Mouse (Mus musculus) hindbrain, embryonic 14.5 days (tissue): Measurements from ENCODE around the gene Prrc2b. TPM values are rescaled to one million over a fixed set of nuclear protein-coding genes. Genes with fewer than 3 reads are reported as not detected.

ENCODE experiments used
- ATAC-seq: fragments of 200-750 bp; cut with Nextera tagmentation; 2 replicates; pipeline ENCODE4 v1.8.0; 2017; ENCODE audit warnings: moderate number of reproducible peaks, mild to moderate bottlenecking, moderate TSS enrichment, moderate library complexity; ENCODE audit not compliant: low FRiP score
- DNase-seq: peaks from one replicate; pipeline ENCODE4 v3.0.0-alpha.2; 2015; ENCODE audit warnings: low spot score
- H3K27ac ChIP-seq: fragments of 300-500 bp; sonication (generic); 2 replicates; pipeline ENCODE4 v1.5.1; 2014; ENCODE audit warnings: mild to moderate bottlenecking, moderate library complexity
- H3K27me3 ChIP-seq: fragments of 300-500 bp; sonication (generic); 2 replicates; pipeline ENCODE4 v1.6.1; 2014; ENCODE audit warnings: mild to moderate bottlenecking, low read length, mixed read lengths; ENCODE audit not compliant: control insufficient read depth, insufficient read depth
- H3K36me3 ChIP-seq: fragments of 300-500 bp; sonication (generic); replicated peaks from 2 replicates; pipeline ENCODE4 v1.6.1; 2014; ENCODE audit not compliant: control insufficient read depth, insufficient read depth
- H3K4me1 ChIP-seq: fragments of 300-500 bp; sonication (generic); replicated peaks from 2 replicates; pipeline ENCODE4 v1.6.1; 2014; ENCODE audit warnings: antibody characterized with exemption, low read length, mixed read lengths; ENCODE audit not compliant: control insufficient read depth, insufficient read depth
- H3K4me2 ChIP-seq: fragments of 300-500 bp; sonication (generic); replicated peaks from 2 replicates; pipeline ENCODE4 v1.6.1; 2014; ENCODE audit warnings: mild to moderate bottlenecking, moderate library complexity
- H3K4me3 ChIP-seq: fragments of 300-500 bp; sonication (generic); replicated peaks from 2 replicates; pipeline ENCODE4 v1.5.1; 2014; ENCODE audit warnings: mild to moderate bottlenecking, low read length
- H3K9ac ChIP-seq: fragments of 300-500 bp; sonication (generic); 2 replicates; pipeline ENCODE4 v1.6.1; 2014
- H3K9me3 ChIP-seq: fragments of 300-500 bp; sonication (generic); 2 replicates; pipeline ENCODE4 v1.6.1; 2016; ENCODE audit warnings: low read length; ENCODE audit not compliant: control insufficient read depth
- WGBS: fragments of 180-500 bp; shearing (Covaris S2); extraction: QIAGEN DNeasy Blood & Tissue Kit; methylation state at CpG from one replicate; pipeline ENCODE4 v1.1.7; 2014; 5-methylcytosine and 5-hydroxymethylcytosine counted together
- polyA plus RNA-seq: library from polyadenylated mRNA; unstranded; fragments of >200 nt; fragmentation: Nextera tagmentation; extraction: Ambion mirVana; gene quantifications from 2 replicates; pipeline ENCODE4 v1.2.1, GENCODE M21; 2014

Prrc2b gene
- polyA plus RNA-seq, 1 experiment from 2014 or later = 119 TPM

GRCm38 (mm10) chr2:32201527-32201926 is 50.6 kb downstream of the Prrc2b start:
- Histone ChIP-seq H3K27me3 (no peaks in the 10 kb centered on the region), H3K4me3 (no peak overlapping the region), H3K9me3 (no peaks in the 10 kb centered on the region), H3K36me3 (peaks cover 100% of the 10 kb centered on the region), H3K4me1 (no peaks in the 10 kb centered on the region), H3K4me2 (no peak overlapping the region), H3K9ac (no peak overlapping the region), H3K27ac (0 out of 2 replicates have a peak overlapping the region, but pooled peaks have one; percentile 54)
- peak; percentile 62 for DNase-seq
- WGBS = 53% methylated on average over 7 of the region's 7 CpGs
- peak; percentile 76; the same call in 1 of the 2 replicates for ATAC-seq

- Histone ChIP-seq H3K4me3 (no peak overlapping the region), H3K27ac (no peak overlapping the region), H3K4me1 (no peaks in the 10 kb centered on the region), H3K27me3 (no peaks in the 10 kb centered on the region), H3K9ac (no peak overlapping the region), H3K4me2 (no peak overlapping the region), H3K9me3 (no peaks in the 10 kb centered on the region), H3K36me3 (peaks cover 100% of the 10 kb centered on the region)
- DNase-seq = no peak
- 94% methylated on average over 13 of the region's 13 CpGs for WGBS
- ATAC-seq = no peak
These were observed 53.0 kb downstream of the Prrc2b start for GRCm38 (mm10) chr2:32203853-32204252.

GRCm38 (mm10) chr2:32207682-32208081 is 56.8 kb downstream of the Prrc2b start:
- Histone ChIP-seq H3K9me3 (no peaks in the 10 kb centered on the region), H3K4me3 (no peak overlapping the region), H3K27ac (no peak overlapping the region), H3K36me3 (peaks cover 100% of the 10 kb centered on the region), H3K27me3 (no peaks in the 10 kb centered on the region), H3K4me2 (no peak overlapping the region), H3K9ac (no peak overlapping the region), H3K4me1 (no peaks in the 10 kb centered on the region)
- WGBS = 88% methylated on average over 1 of the region's 1 CpGs
- no peak for ATAC-seq
- DNase-seq = no peak

DNA sequence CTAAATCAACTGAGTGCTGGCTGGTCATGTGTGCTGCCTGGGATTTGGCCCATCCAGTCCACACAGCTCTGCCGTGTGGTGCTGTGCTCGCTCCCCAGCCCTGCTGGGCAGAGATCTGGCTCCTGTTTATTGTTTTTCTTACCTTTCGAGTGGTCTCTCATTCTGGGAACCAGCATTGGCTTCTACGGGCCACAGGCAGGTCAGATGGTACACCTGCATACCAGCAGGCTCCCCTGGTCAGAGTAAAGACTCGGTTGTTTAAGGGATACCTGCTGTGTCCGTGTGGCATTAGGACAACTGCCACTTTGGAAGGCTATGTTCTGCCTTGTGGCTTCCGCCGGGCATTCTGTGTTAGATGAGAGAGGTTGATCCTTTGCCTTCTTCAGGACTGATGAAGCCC is 60.8 kb downstream of the Prrc2b start:
- no peak overlapping the region for H3K27ac ChIP-seq

DNA sequence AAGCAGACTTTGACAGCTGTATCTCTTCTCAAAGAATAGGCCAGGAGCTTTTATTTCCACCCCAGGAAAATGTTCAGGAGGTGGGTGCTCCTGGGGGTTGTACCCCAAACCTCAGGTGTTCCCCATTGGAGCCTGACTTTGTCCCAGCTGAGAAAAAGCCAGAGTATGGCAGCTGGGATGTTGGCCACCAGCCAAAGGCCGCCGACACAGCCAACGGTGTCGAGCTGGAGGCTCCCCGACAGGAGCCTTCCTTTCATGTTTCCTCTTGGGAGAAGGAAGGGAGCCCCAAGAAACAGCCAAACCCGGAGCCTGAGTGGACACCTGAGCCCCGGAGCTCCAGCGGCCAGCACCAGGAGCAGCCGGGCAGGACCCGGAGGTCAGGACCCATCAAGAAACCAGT is 62.1 kb downstream of the Prrc2b start:
- WGBS = 63% methylated on average over 10 of the region's 10 CpGs
- H3K36me3 ChIP-seq = peaks cover 100% of the 10 kb centered on the region
- no peaks in the 10 kb centered on the region for H3K27me3 ChIP-seq
- no peak overlapping the region for H3K27ac ChIP-seq
- H3K4me2 ChIP-seq = no peak overlapping the region
- H3K4me3 ChIP-seq = no peak overlapping the region
- no peak for DNase-seq
- ATAC-seq = no peak
- H3K4me1 ChIP-seq = no peaks in the 10 kb centered on the region
- no peak overlapping the region for H3K9ac ChIP-seq
- no peaks in the 10 kb centered on the region for H3K9me3 ChIP-seq

More for the DNA sequence above, 60.8 kb downstream of the Prrc2b start:
- no peak overlapping the region for H3K4me2 ChIP-seq
- ATAC-seq (no peak), DNase-seq (no peak)
- H3K27me3 ChIP-seq = no peaks in the 10 kb centered on the region
- no peak overlapping the region for H3K9ac ChIP-seq
- H3K9me3 ChIP-seq = no peaks in the 10 kb centered on the region
- no peaks in the 10 kb centered on the region for H3K4me1 ChIP-seq
- no peak overlapping the region for H3K4me3 ChIP-seq
- H3K36me3 ChIP-seq = peaks cover 100% of the 10 kb centered on the region
- WGBS = 91% methylated on average over 8 of the region's 8 CpGs

- H3K9ac ChIP-seq = no peak overlapping the region
- H3K4me3 ChIP-seq = no peak overlapping the region
- ATAC-seq (no peak), DNase-seq (no peak)
- 92% methylated on average over 10 of the region's 10 CpGs for WGBS
- H3K27me3 ChIP-seq = no peaks in the 10 kb centered on the region
- no peak overlapping the region for H3K27ac ChIP-seq
- H3K9me3 ChIP-seq = no peaks in the 10 kb centered on the region
- peaks cover 100% of the 10 kb centered on the region for H3K36me3 ChIP-seq
- no peaks in the 10 kb centered on the region for H3K4me1 ChIP-seq
- no peak overlapping the region for H3K4me2 ChIP-seq
These were observed 64.7 kb downstream of the Prrc2b start for GRCm38 (mm10) chr2:32215576-32215975.

- no peak for ATAC-seq
- Histone ChIP-seq H3K9ac (no peak overlapping the region), H3K27ac (no peak overlapping the region), H3K4me3 (no peak overlapping the region), H3K4me2 (no peak overlapping the region), H3K27me3 (no peaks in the 10 kb centered on the region), H3K4me1 (no peaks in the 10 kb centered on the region), H3K9me3 (no peaks in the 10 kb centered on the region), H3K36me3 (peaks cover 100% of the 10 kb centered on the region)
- 82% methylated on average over 10 of the region's 10 CpGs for WGBS
- no peak for DNase-seq
These were observed 65.6 kb downstream of the Prrc2b start for GRCm38 (mm10) chr2:32216506-32216905.

GRCm38 (mm10) chr2:32217656-32218055 is 66.8 kb downstream of the Prrc2b start:
- ATAC-seq (no peak), DNase-seq (no peak)
- no peak overlapping the region for H3K9ac ChIP-seq
- no peak overlapping the region for H3K4me3 ChIP-seq
- no peaks in the 10 kb centered on the region for H3K9me3 ChIP-seq
- H3K4me2 ChIP-seq = no peak overlapping the region
- H3K4me1 ChIP-seq = no peaks in the 10 kb centered on the region
- 93% methylated on average over 8 of the region's 8 CpGs for WGBS
- no peaks in the 10 kb centered on the region for H3K27me3 ChIP-seq
- H3K27ac ChIP-seq = no peak overlapping the region
- peaks cover 100% of the 10 kb centered on the region for H3K36me3 ChIP-seq

GRCm38 (mm10) chr2:32218113-32218512 is 67.2 kb downstream of the Prrc2b start:
- Histone ChIP-seq H3K4me1 (no peaks in the 10 kb centered on the region), H3K4me3 (no peak overlapping the region), H3K27me3 (no peaks in the 10 kb centered on the region), H3K27ac (no peak overlapping the region), H3K9ac (no peak overlapping the region), H3K36me3 (peaks cover 100% of the 10 kb centered on the region), H3K4me2 (no peak overlapping the region), H3K9me3 (no peaks in the 10 kb centered on the region)
- 95% methylated on average over 5 of the region's 5 CpGs for WGBS
- DNase-seq (no peak), ATAC-seq (no peak)
